Mouse (Mus musculus) kidney, embryonic 14.5 days (tissue): ENCODE measurements around the gene Ablim1. TPM values are rescaled to one million over a fixed set of nuclear protein-coding genes. Genes with fewer than 3 reads are reported as not detected.

Source experiments
- ATAC-seq: fragments of 200-750 bp; cut with Nextera tagmentation; 2 replicates; pipeline ENCODE4 v1.8.0; 2017; ENCODE audit warnings: moderate number of reproducible peaks, mild to moderate bottlenecking, moderate TSS enrichment, moderate library complexity; ENCODE audit not compliant: low FRiP score, low TSS enrichment
- H3K27ac ChIP-seq: fragments of 300-500 bp; sonication (generic); 2 replicates; pipeline ENCODE4 v1.5.1; 2014; ENCODE audit warnings: low read depth, mild to moderate bottlenecking, low read length, moderate library complexity, mixed read lengths
- H3K27me3 ChIP-seq: fragments of 300-500 bp; sonication (generic); 2 replicates; pipeline ENCODE4 v1.6.1; 2014; ENCODE audit warnings: mild to moderate bottlenecking, low read length; ENCODE audit not compliant: control insufficient read depth, insufficient read depth
- H3K36me3 ChIP-seq: fragments of 300-500 bp; sonication (generic); 2 replicates; pipeline ENCODE4 v1.6.1; 2014; ENCODE audit warnings: low read length, mixed read lengths; ENCODE audit not compliant: control insufficient read depth, insufficient read depth
- H3K4me1 ChIP-seq: fragments of 300-500 bp; sonication (generic); 2 replicates; pipeline ENCODE4 v1.6.1; 2014; ENCODE audit warnings: low read length, mixed read lengths; ENCODE audit not compliant: control insufficient read depth, insufficient read depth
- H3K4me2 ChIP-seq: fragments of 300-500 bp; sonication (generic); replicated peaks from 2 replicates; pipeline ENCODE4 v1.6.1; 2014; ENCODE audit warnings: low read depth, mild to moderate bottlenecking, low read length
- H3K4me3 ChIP-seq: fragments of 300-500 bp; sonication (generic); 2 replicates; pipeline ENCODE4 v1.5.1; 2014; ENCODE audit warnings: mild to moderate bottlenecking, low read length
- H3K9ac ChIP-seq: fragments of 300-500 bp; sonication (generic); 2 replicates; pipeline ENCODE4 v1.6.1; 2014; ENCODE audit warnings: low read depth, mild to moderate bottlenecking, low read length, moderate library complexity
- H3K9me3 ChIP-seq: fragments of 300-500 bp; sonication (generic); 2 replicates; pipeline ENCODE4 v1.6.1; 2016; ENCODE audit warnings: low read length; ENCODE audit not compliant: control insufficient read depth
- WGBS: fragments of 180-500 bp; shearing (Covaris S2); extraction: QIAGEN DNeasy Blood & Tissue Kit; methylation state at CpG from one replicate; pipeline ENCODE4 v1.1.7; 2014; 5-methylcytosine and 5-hydroxymethylcytosine counted together
- polyA plus RNA-seq: library from polyadenylated mRNA; unstranded; fragments of >200 nt; fragmentation: Nextera tagmentation; extraction: Ambion mirVana; gene quantifications from 2 replicates; pipeline ENCODE4 v1.2.1, GENCODE M21; 2014

Gene Ablim1
- polyA plus RNA-seq, 1 experiment from 2014 or later = 36.0 TPM

DNA sequence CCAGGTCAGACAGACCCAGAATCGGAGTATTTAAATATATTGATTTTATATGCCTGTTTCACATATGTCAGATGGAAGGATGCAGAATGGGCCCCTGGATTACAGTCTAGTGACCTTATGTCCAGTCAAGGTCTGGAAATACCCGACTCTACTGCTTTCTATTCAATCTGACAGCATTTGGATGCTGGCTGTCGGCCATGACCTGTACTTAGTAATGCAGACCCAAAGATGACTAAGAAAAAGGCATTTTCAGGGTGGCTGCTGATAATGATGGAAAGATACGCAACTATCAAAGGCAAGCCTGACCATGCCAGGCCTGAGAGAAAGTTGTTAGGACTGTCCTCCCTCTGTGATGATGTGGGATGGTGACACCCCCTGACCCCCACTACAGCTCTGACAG lies 321.0 kb downstream of the Ablim1 start:
- Histone ChIP-seq H3K36me3 (no peaks in the 10 kb centered on the region), H3K9me3 (no peaks in the 10 kb centered on the region), H3K9ac (no peak overlapping the region), H3K4me1 (peaks cover 32% of the 10 kb centered on the region), H3K4me3 (no peak overlapping the region), H3K27ac (no peak overlapping the region), H3K27me3 (no peaks in the 10 kb centered on the region), H3K4me2 (no peak overlapping the region)
- ATAC-seq = no peak
- WGBS = 70% methylated on average over 4 of the region's 4 CpGs

DNA sequence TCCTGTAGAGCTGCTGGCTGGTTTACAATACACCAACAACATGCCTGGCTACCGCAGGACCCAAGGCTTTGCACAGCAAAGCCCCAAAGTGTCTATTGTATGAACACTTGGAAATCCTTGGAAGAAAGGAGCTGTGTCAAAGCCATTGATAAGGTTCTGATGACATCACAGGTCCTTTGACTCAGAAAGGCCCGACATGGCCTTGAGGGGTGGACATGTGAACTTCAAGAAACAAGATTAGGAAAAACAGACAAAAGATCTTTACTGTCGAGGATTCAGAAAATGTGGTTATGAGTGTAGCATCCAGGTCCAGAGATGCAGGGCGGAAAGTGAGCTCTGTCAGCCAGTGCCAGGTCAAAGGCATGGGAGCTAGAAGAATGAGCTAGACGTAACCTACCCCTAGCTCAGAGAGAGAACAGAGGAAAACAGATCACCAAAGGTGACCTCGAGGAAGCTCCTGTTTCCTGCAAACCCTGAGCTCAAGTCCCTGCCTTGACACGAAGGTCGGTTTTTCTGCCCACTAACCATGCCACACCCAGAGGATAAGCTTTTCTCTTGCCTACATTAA lies 321.7 kb downstream of the Ablim1 start:
- ATAC-seq = no peak
- no peaks in the 10 kb centered on the region for H3K9me3 ChIP-seq
- H3K4me2 ChIP-seq = no peak overlapping the region
- H3K27ac ChIP-seq = no peak overlapping the region
- H3K4me3 ChIP-seq = no peak overlapping the region
- no peak overlapping the region for H3K9ac ChIP-seq
- WGBS = 67% methylated on average over 8 of the region's 8 CpGs
- H3K27me3 ChIP-seq = no peaks in the 10 kb centered on the region
- no peaks in the 10 kb centered on the region for H3K36me3 ChIP-seq
- H3K4me1 ChIP-seq = peaks cover 37% of the 10 kb centered on the region

DNA sequence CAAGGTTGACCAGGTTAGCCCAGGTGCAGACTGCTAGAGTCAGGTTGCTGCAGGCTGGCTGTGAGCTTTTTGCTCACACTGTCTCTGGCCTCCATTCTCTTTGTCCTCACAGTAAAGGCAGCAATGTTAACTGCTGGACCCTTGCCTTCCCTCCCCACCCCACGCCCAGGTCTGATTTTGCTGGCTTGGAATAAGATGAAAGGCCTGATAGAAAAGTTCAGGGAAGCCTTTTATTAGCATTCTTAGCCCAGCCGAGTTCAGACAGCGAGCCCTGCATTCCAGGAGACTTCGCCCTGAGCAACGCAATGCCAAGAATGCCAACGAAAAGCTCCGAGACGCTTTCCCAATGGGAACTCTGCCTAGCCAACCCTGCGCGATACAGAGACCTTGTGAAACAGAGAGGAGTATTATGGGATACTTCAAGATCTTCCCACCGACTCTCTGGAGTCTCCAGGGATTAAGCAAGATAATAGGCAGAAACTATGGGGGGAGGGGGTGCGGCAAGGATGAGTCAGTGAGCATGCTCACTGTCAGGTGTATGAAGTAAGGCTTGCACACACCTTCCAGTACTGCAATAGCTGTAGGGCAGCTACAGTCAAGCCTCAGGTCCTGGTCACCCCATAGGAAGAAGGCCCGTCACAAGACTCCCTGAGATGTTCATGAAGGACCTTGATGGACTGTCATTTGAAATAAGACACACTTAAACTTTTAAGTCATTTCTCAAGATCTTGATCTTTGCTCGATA lies 324.2 kb downstream of the Ablim1 start:
- Histone ChIP-seq H3K9ac (no peak overlapping the region), H3K36me3 (no peaks in the 10 kb centered on the region), H3K9me3 (no peaks in the 10 kb centered on the region), H3K4me3 (no peak overlapping the region), H3K4me2 (no peak overlapping the region), H3K4me1 (peaks cover 33% of the 10 kb centered on the region), H3K27me3 (no peaks in the 10 kb centered on the region), H3K27ac (no peak overlapping the region; the same call in 1 of the 2 replicates)
- 61% methylated on average over 14 of the region's 14 CpGs for WGBS
- no peak for ATAC-seq

DNA sequence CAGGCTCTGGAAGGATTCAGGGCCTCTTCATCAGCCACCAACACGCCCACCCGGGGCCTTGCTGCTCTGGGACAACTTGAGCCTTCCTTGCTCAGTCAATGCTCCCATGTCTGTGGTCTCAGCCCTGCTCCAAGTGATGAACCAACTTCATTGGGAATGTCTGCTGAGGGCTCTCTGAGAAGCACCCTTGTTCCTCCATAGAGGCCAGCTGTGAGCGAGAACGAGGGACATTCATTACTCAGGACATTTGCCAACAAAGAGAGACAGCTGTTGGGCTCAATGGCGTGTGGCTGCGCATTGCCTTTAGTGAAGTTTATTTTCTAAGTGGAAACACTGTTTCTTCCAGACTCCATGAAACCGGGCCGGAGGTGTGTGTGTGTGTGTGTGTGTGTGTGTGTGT lies 325.5 kb downstream of the Ablim1 start:
- peaks cover 30% of the 10 kb centered on the region for H3K4me1 ChIP-seq
- 69% methylated on average over 8 of the region's 8 CpGs for WGBS
- no peak overlapping the region for H3K9ac ChIP-seq
- H3K4me3 ChIP-seq = no peak overlapping the region
- 0 out of 2 replicates have a peak overlapping the region, but pooled peaks have one; percentile 20 for H3K27ac ChIP-seq
- no peaks in the 10 kb centered on the region for H3K27me3 ChIP-seq
- H3K4me2 ChIP-seq = no peak overlapping the region
- no peaks in the 10 kb centered on the region for H3K9me3 ChIP-seq
- ATAC-seq = no peak
- no peaks in the 10 kb centered on the region for H3K36me3 ChIP-seq

DNA sequence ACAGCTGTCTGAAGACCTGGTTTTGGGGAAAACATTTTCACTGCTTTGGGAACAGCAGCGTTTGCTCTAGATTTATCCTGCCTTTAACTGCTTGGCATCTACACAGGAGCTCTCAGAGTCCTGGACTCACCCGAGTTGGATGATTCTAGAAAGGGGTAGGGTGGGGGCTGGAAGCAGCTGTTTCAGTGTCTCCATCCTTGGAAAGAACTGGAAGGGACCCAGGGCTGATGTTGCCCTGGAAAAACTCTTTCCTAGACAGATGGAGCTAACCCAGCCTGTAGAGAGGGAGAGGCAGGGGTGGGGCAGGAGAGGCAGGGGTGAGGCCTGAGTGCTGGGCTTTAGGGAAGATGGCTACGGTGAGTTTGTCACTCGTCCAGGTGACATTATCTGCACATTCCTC lies 330.5 kb downstream of the Ablim1 start:
- Histone ChIP-seq H3K27ac (no peak overlapping the region), H3K36me3 (no peaks in the 10 kb centered on the region), H3K4me3 (no peak overlapping the region), H3K27me3 (no peaks in the 10 kb centered on the region), H3K9me3 (no peaks in the 10 kb centered on the region), H3K9ac (no peak overlapping the region), H3K4me2 (no peak overlapping the region), H3K4me1 (peaks cover 23% of the 10 kb centered on the region)
- no peak for ATAC-seq
- 61% methylated on average over 4 of the region's 4 CpGs for WGBS

DNA sequence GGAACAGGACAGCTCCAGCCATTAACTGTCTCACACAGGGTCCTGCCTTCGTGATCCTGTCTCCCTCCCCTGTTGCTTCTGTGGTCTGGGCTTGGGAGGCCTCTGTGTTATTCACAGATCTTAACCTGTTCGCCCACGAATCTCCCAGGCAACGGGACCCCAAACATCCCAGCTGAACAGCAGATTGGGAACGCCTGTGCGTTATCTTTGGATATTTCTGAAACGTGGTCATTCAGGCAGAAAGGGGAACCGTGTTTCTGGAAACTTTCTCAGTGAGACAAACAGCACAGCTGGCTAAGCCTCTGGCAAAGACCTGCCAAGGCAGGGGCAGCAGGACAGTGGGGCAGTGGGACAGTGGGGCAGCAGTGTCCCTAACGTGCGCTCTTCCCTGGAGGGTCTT lies 331.0 kb downstream of the Ablim1 start:
- no peak overlapping the region for H3K4me3 ChIP-seq
- peaks cover 18% of the 10 kb centered on the region; the same call in 1 of the 2 replicates for H3K4me1 ChIP-seq
- no peaks in the 10 kb centered on the region for H3K27me3 ChIP-seq
- no peak for ATAC-seq
- no peak overlapping the region for H3K27ac ChIP-seq
- 65% methylated on average over 10 of the region's 10 CpGs for WGBS
- H3K9ac ChIP-seq = no peak overlapping the region
- H3K4me2 ChIP-seq = no peak overlapping the region
- H3K9me3 ChIP-seq = no peaks in the 10 kb centered on the region
- H3K36me3 ChIP-seq = no peaks in the 10 kb centered on the region

Other genes starting within 250 kb of the Ablim1 start
- 13.5 and 18.1 TPM in 2 replicates for gene Fam160b1, start 45.8 kb upstream of the Ablim1 start, polyA plus RNA-seq
- gene Trub1, start 138.0 kb upstream of the Ablim1 start, polyA plus RNA-seq = 23.4 and 33.9 TPM in 2 replicates